Mouse (Mus musculus): ENCODE measurements around the gene Fam216a. TPM values are rescaled to one million over a fixed set of nuclear protein-coding genes. Genes with fewer than 3 reads are reported as not detected.
A peak's percentile ranks its signal among the peaks of the same experiment; 100 is the strongest.
"Not testable (repeated sequence)": the region's sequence is repeated elsewhere in the genome, so short reads cannot be mapped to it uniquely, and the experiment has no call there.

Fam216a gene
- 107 TPM in 2 replicates for polyA plus RNA-seq (2014; fragmentation: Nextera tagmentation; extraction: Ambion mirVana)

DNA sequence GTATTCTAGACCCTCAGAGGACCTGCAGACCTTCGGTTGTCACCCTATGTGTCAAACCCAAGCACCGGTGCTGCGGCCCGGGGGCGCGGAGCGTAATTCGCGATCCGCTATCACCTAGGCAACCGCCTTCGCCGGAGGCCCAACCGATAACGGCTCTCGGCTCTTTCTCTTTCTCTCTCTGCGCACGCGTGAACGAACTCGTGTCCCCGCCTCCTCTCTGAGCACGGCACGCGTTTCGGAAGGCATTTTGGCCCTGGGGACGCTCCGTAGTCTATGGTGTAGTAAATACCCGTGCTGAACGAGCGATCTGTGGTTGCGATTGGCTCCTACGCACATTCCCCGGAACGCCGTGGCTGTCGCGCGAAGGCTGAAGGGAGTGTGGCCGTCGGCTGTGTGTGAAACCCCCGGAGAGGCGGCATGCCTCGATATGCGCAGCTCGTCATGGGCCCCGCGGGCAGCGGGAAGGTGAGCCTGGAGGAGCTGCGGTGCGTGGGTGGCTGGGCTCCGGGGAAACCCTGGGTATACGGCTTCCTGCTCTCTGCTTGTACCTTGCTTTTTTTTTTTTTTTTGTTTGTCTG lies at the start of gene Fam216a:
TSS of gene Fam216a (minus strand) at position 173 of the 578 bp plus-strand sequence.
- peaks cover 2% of the 10 kb centered on the region; the same call in 1 of the 2 replicates for H3K4me1 ChIP-seq (ENCODE audit: control insufficient read depth, insufficient read depth, low read length)
- H3K9me3 ChIP-seq (replicated peaks; ENCODE audit: control insufficient read depth, low read length) = no peaks in the 10 kb centered on the region
- H3K9ac ChIP-seq (replicated peaks; ENCODE audit: low read length) = peak within 1 kb of the TSS; percentile 80
- DNase-seq (ENCODE audit: low spot score) = peak; percentile 100
- H3K4me2 ChIP-seq (ENCODE audit: low read depth, low read length) = peak within 1 kb of the TSS; percentile 76
- peak; percentile 92 for ATAC-seq (replicated peaks; ENCODE audit: insufficient number of reproducible peaks, low FRiP score, low TSS enrichment, low read depth)
- no peaks in the 10 kb centered on the region for H3K27me3 ChIP-seq (ENCODE audit: control insufficient read depth, insufficient read depth, low read length)
- H3K36me3 ChIP-seq (replicated peaks; ENCODE audit: control insufficient read depth, insufficient read depth, low read depth, low read length) = peaks cover 3% of the 10 kb centered on the region
- peak within 1 kb of the TSS; percentile 97 for H3K27ac ChIP-seq (replicated peaks; ENCODE audit: low read depth, low read length)
- under 1% methylated on average over 53 of the region's 53 CpGs for WGBS
- H3K4me3 ChIP-seq (ENCODE audit: low read depth, low read length) = peak within 1 kb of the TSS; percentile 59

GRCm38 (mm10) chr5:122421271-122422068 lies 49.3 kb upstream of the Fam216a start, which contains the start of gene Anapc7:
Gene Anapc7, plus strand, starts transcription at chr5:122421693.
- peak within 1 kb of the TSS; percentile 98 for H3K4me3 ChIP-seq (ENCODE audit: low read depth, low read length)
- H3K4me1 ChIP-seq (ENCODE audit: control insufficient read depth, insufficient read depth, low read length) = peaks cover 3% of the 10 kb centered on the region; the same call in 1 of the 2 replicates
- no peaks in the 10 kb centered on the region for H3K36me3 ChIP-seq (replicated peaks; ENCODE audit: control insufficient read depth, insufficient read depth, low read depth, low read length)
- DNase-seq (ENCODE audit: low spot score) (peak; percentile 20), ATAC-seq (replicated peaks; ENCODE audit: insufficient number of reproducible peaks, low FRiP score, low TSS enrichment, low read depth) (0 out of 2 replicates have a peak, but pooled peaks have one; percentile 14)
- peak within 1 kb of the TSS; percentile 94 for H3K9ac ChIP-seq (replicated peaks; ENCODE audit: low read length)
- peak within 1 kb of the TSS; percentile 67 for H3K27ac ChIP-seq (replicated peaks; ENCODE audit: low read depth, low read length)
- H3K4me2 ChIP-seq (ENCODE audit: low read depth, low read length) = peak within 1 kb of the TSS; percentile 76
- no peaks in the 10 kb centered on the region for H3K9me3 ChIP-seq (replicated peaks; ENCODE audit: control insufficient read depth, low read length)
- no peaks in the 10 kb centered on the region for H3K27me3 ChIP-seq (ENCODE audit: control insufficient read depth, insufficient read depth, low read length)
- WGBS = 25% methylated on average over 17 of the region's 17 CpGs

DNA sequence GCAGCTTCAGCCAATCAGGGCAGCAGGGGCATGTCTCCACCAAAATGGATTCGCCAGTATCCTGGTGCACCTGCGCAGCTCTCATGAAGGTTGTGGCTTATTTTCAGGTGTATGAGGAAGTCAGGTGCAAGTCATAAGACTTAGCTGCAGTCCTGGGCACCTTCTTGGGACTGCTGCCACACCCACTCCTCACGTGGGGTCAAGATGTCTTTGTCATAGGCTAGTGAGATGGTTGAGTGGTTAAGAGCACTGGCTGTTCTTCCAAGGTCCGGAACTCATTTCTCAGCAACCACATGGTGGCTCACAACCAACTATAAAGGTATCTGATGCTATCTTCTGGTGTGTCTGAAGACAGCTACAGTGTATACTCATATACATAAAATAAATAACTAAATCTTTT lies 48.5 kb upstream of the Fam216a start:
- not testable (repeated sequence) for H3K27ac ChIP-seq (replicated peaks; ENCODE audit: low read depth, low read length); H3K36me3 ChIP-seq (replicated peaks; ENCODE audit: control insufficient read depth, insufficient read depth, low read depth, low read length); ATAC-seq (replicated peaks; ENCODE audit: insufficient number of reproducible peaks, low FRiP score, low TSS enrichment, low read depth); DNase-seq (ENCODE audit: low spot score); H3K4me2 ChIP-seq (ENCODE audit: low read depth, low read length); H3K4me1 ChIP-seq (ENCODE audit: control insufficient read depth, insufficient read depth, low read length); H3K9me3 ChIP-seq (replicated peaks; ENCODE audit: control insufficient read depth, low read length); H3K27me3 ChIP-seq (ENCODE audit: control insufficient read depth, insufficient read depth, low read length); H3K9ac ChIP-seq (replicated peaks; ENCODE audit: low read length); H3K4me3 ChIP-seq (ENCODE audit: low read depth, low read length)
- 69% methylated on average over 4 of the region's 4 CpGs for WGBS

DNA sequence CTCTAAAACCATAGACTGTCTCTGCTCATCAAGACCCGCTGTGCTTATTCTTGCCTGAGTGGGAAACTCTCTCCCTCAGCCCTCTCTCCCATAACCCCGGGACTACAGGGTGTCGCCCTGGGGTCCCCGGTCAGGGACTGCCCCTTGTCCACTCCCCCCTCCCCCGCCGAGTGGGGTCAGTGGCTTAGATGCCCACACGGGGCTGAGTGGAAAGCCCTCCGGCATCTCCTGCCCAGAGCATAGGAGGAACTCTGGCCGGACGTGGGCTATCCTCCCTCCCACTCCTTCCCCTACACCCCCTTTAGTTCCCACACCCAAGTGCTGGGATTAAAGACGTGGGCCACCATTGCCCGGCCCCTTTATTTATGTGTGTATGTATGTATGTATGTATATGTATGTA lies 43.3 kb upstream of the Fam216a start:
- no peak overlapping the region for H3K4me2 ChIP-seq (ENCODE audit: low read depth, low read length)
- no peaks in the 10 kb centered on the region for H3K4me1 ChIP-seq (ENCODE audit: control insufficient read depth, insufficient read depth, low read length)
- DNase-seq (ENCODE audit: low spot score) (no peak), ATAC-seq (replicated peaks; ENCODE audit: insufficient number of reproducible peaks, low FRiP score, low TSS enrichment, low read depth) (no peak)
- H3K27ac ChIP-seq (replicated peaks; ENCODE audit: low read depth, low read length) = no peak overlapping the region
- no peak overlapping the region for H3K9ac ChIP-seq (replicated peaks; ENCODE audit: low read length)
- no peaks in the 10 kb centered on the region for H3K27me3 ChIP-seq (ENCODE audit: control insufficient read depth, insufficient read depth, low read length)
- H3K4me3 ChIP-seq (ENCODE audit: low read depth, low read length) = no peak overlapping the region
- H3K36me3 ChIP-seq (replicated peaks; ENCODE audit: control insufficient read depth, insufficient read depth, low read depth, low read length) = no peaks in the 10 kb centered on the region
- H3K9me3 ChIP-seq (replicated peaks; ENCODE audit: control insufficient read depth, low read length) = no peaks in the 10 kb centered on the region
- WGBS = 87% methylated on average over 12 of the region's 12 CpGs

DNA sequence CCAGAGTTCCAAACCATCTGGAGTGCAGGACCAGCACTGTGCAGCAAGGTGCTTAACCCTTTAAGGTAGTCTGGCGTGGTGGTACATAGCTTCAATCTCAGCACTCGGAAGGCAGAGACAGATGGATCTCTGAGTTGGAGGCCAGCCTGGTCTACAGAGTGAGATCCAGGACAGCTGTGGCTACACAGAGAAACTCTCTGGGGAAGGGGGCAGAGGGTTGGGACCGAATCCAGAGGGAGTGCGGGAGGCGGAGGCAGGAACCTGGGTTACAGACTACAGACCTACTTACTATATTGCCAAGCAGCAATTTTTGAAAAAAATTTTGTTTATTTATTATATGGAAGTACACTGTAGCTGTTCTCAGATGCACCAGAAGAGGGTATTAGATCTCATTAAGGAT lies 42.2 kb upstream of the Fam216a start:
- DNase-seq (ENCODE audit: low spot score) (no peak), ATAC-seq (replicated peaks; ENCODE audit: insufficient number of reproducible peaks, low FRiP score, low TSS enrichment, low read depth) (no peak)
- H3K27me3 ChIP-seq (ENCODE audit: control insufficient read depth, insufficient read depth, low read length) = no peaks in the 10 kb centered on the region
- H3K9ac ChIP-seq (replicated peaks; ENCODE audit: low read length) = no peak overlapping the region
- WGBS = 86% methylated on average over 5 of the region's 5 CpGs
- H3K4me2 ChIP-seq (ENCODE audit: low read depth, low read length) = no peak overlapping the region
- no peaks in the 10 kb centered on the region for H3K9me3 ChIP-seq (replicated peaks; ENCODE audit: control insufficient read depth, low read length)
- H3K36me3 ChIP-seq (replicated peaks; ENCODE audit: control insufficient read depth, insufficient read depth, low read depth, low read length) = no peaks in the 10 kb centered on the region
- no peak overlapping the region for H3K27ac ChIP-seq (replicated peaks; ENCODE audit: low read depth, low read length)
- H3K4me1 ChIP-seq (ENCODE audit: control insufficient read depth, insufficient read depth, low read length) = no peaks in the 10 kb centered on the region
- no peak overlapping the region for H3K4me3 ChIP-seq (ENCODE audit: low read depth, low read length)

DNA sequence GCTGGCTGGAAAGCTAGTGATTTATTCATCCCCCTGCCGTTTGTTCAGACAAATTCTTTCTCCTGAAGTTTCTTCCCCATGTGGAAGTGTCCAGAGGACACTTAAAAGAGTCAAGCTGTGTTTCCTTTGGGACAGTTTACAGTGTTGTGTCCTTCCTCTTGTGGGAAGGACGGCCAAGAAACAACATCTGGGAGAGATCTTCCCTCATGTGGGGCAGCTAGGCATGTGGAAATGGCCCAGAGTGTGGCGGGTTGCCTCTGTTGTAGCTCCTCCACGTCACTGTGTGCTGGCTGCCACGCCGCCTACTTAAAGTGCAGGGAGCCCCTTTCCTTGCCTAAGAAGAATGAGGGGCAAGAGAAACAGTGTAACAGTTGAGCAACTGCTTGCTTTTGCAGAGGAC lies 40.7 kb upstream of the Fam216a start:
- Histone ChIP-seq H3K9me3 (replicated peaks; ENCODE audit: control insufficient read depth, low read length) (no peaks in the 10 kb centered on the region), H3K27me3 (ENCODE audit: control insufficient read depth, insufficient read depth, low read length) (no peaks in the 10 kb centered on the region), H3K9ac (replicated peaks; ENCODE audit: low read length) (no peak overlapping the region), H3K27ac (replicated peaks; ENCODE audit: low read depth, low read length) (no peak overlapping the region), H3K4me2 (ENCODE audit: low read depth, low read length) (no peak overlapping the region), H3K4me3 (ENCODE audit: low read depth, low read length) (no peak overlapping the region), H3K4me1 (ENCODE audit: control insufficient read depth, insufficient read depth, low read length) (no peaks in the 10 kb centered on the region), H3K36me3 (replicated peaks; ENCODE audit: control insufficient read depth, insufficient read depth, low read depth, low read length) (no peaks in the 10 kb centered on the region)
- ATAC-seq (replicated peaks; ENCODE audit: insufficient number of reproducible peaks, low FRiP score, low TSS enrichment, low read depth) (no peak), DNase-seq (ENCODE audit: low spot score) (no peak)
- WGBS = 62% methylated on average over 6 of the region's 6 CpGs

GRCm38 (mm10) chr5:122411892-122412291 lies 39.7 kb upstream of the Fam216a start:
- DNase-seq (ENCODE audit: low spot score) (no peak), ATAC-seq (replicated peaks; ENCODE audit: insufficient number of reproducible peaks, low FRiP score, low TSS enrichment, low read depth) (no peak)
- Histone ChIP-seq H3K4me1 (ENCODE audit: control insufficient read depth, insufficient read depth, low read length) (no peaks in the 10 kb centered on the region), H3K9ac (replicated peaks; ENCODE audit: low read length) (no peak overlapping the region), H3K9me3 (replicated peaks; ENCODE audit: control insufficient read depth, low read length) (no peaks in the 10 kb centered on the region), H3K27me3 (ENCODE audit: control insufficient read depth, insufficient read depth, low read length) (no peaks in the 10 kb centered on the region), H3K4me2 (ENCODE audit: low read depth, low read length) (no peak overlapping the region), H3K36me3 (replicated peaks; ENCODE audit: control insufficient read depth, insufficient read depth, low read depth, low read length) (peaks cover 2% of the 10 kb centered on the region), H3K27ac (replicated peaks; ENCODE audit: low read depth, low read length) (no peak overlapping the region), H3K4me3 (ENCODE audit: low read depth, low read length) (no peak overlapping the region)
- WGBS = 78% methylated on average over 5 of the region's 5 CpGs
